Mouse (Mus musculus): ENCODE results near the gene Cd36. TPM values are rescaled to one million over a fixed set of nuclear protein-coding genes. Genes with fewer than 3 reads are reported as not detected.

Cd36 gene
- polyA plus RNA-seq, 1 experiment from 2014 or later = 29.5 TPM

GRCm38 (mm10) chr5:17836408-17836807 is 52.2 kb downstream of the Cd36 start:
- H3K27me3 ChIP-seq = no peaks in the 10 kb centered on the region
- H3K4me2 ChIP-seq = no peak overlapping the region
- no peak overlapping the region for H3K4me3 ChIP-seq (replicated peaks)
- no peak for ATAC-seq (ENCODE audit: insufficient read depth)
- no peaks in the 10 kb centered on the region for H3K4me1 ChIP-seq (replicated peaks)
- WGBS (ENCODE audit: insufficient replicate concordance) = 73% methylated on average over 4 of the region's 4 CpGs
- H3K9me3 ChIP-seq (replicated peaks) = no peaks in the 10 kb centered on the region
- no peak overlapping the region for H3K27ac ChIP-seq (replicated peaks)
- H3K36me3 ChIP-seq (replicated peaks) = no peaks in the 10 kb centered on the region
- H3K9ac ChIP-seq = no peak overlapping the region

GRCm38 (mm10) chr5:17835302-17836097 is 53.1 kb downstream of the Cd36 start:
- Histone ChIP-seq H3K36me3 (replicated peaks) (no peaks in the 10 kb centered on the region), H3K27ac (replicated peaks) (no peak overlapping the region), H3K4me3 (replicated peaks) (no peak overlapping the region), H3K9me3 (replicated peaks) (no peaks in the 10 kb centered on the region), H3K4me1 (replicated peaks) (peaks cover 2% of the 10 kb centered on the region; the same call in 1 of the 2 replicates), H3K4me2 (no peak overlapping the region), H3K9ac (no peak overlapping the region), H3K27me3 (no peaks in the 10 kb centered on the region)
- WGBS (ENCODE audit: insufficient replicate concordance) = 33% methylated on average over 4 of the region's 4 CpGs
- 0 out of 2 replicates have a peak, but pooled peaks have one; percentile 26 for ATAC-seq (ENCODE audit: insufficient read depth)

GRCm38 (mm10) chr5:17833797-17834196 is 54.8 kb downstream of the Cd36 start:
- H3K4me1 ChIP-seq (replicated peaks) = peaks cover 10% of the 10 kb centered on the region; the same call in 1 of the 2 replicates
- no peaks in the 10 kb centered on the region for H3K9me3 ChIP-seq (replicated peaks)
- no peak overlapping the region for H3K4me3 ChIP-seq (replicated peaks)
- H3K36me3 ChIP-seq (replicated peaks) = no peaks in the 10 kb centered on the region
- WGBS (ENCODE audit: insufficient replicate concordance) = 62% methylated on average over 1 of the region's 1 CpGs
- no peak overlapping the region for H3K9ac ChIP-seq
- no peak overlapping the region for H3K4me2 ChIP-seq
- ATAC-seq (ENCODE audit: insufficient read depth) = no peak
- no peak overlapping the region for H3K27ac ChIP-seq (replicated peaks)
- H3K27me3 ChIP-seq = no peaks in the 10 kb centered on the region

- H3K4me1 ChIP-seq (replicated peaks) = peaks cover 13% of the 10 kb centered on the region; the same call in 1 of the 2 replicates
- 61% methylated on average over 2 of the region's 2 CpGs for WGBS (ENCODE audit: insufficient replicate concordance)
- ATAC-seq (ENCODE audit: insufficient read depth) = no peak
- no peaks in the 10 kb centered on the region for H3K36me3 ChIP-seq (replicated peaks)
- H3K4me2 ChIP-seq = 0 out of 2 replicates have a peak overlapping the region, but pooled peaks have one; percentile 13
- no peak overlapping the region for H3K4me3 ChIP-seq (replicated peaks)
- peak overlapping the region; percentile 59 for H3K27ac ChIP-seq (replicated peaks)
- no peak overlapping the region for H3K9ac ChIP-seq
- no peaks in the 10 kb centered on the region for H3K9me3 ChIP-seq (replicated peaks)
- H3K27me3 ChIP-seq = no peaks in the 10 kb centered on the region
Observed at GRCm38 (mm10) chr5:17830536-17830935, 58.1 kb downstream of the Cd36 start.

- peak overlapping the region; percentile 41 for H3K4me2 ChIP-seq
- H3K27ac ChIP-seq (replicated peaks) = peak overlapping the region; percentile 77
Observed at GRCm38 (mm10) chr5:17828713-17829544, 59.7 kb downstream of the Cd36 start.

GRCm38 (mm10) chr5:17821395-17821794 is 67.2 kb downstream of the Cd36 start:
- Histone ChIP-seq H3K4me3 (replicated peaks) (no peak overlapping the region), H3K4me2 (no peak overlapping the region), H3K9me3 (replicated peaks) (no peaks in the 10 kb centered on the region), H3K36me3 (replicated peaks) (no peaks in the 10 kb centered on the region), H3K9ac (no peak overlapping the region), H3K4me1 (replicated peaks) (no peaks in the 10 kb centered on the region), H3K27me3 (no peaks in the 10 kb centered on the region), H3K27ac (replicated peaks) (no peak overlapping the region)
- ATAC-seq (ENCODE audit: insufficient read depth) = no peak
- WGBS (ENCODE audit: insufficient replicate concordance) = 49% methylated on average over 1 of the region's 1 CpGs

More at GRCm38 (mm10) chr5:17828713-17829544, 59.7 kb downstream of the Cd36 start:
- no peaks in the 10 kb centered on the region for H3K36me3 ChIP-seq (replicated peaks)
- peaks cover 13% of the 10 kb centered on the region; the same call in 1 of the 2 replicates for H3K4me1 ChIP-seq (replicated peaks)
- no peak overlapping the region for H3K9ac ChIP-seq
- no peaks in the 10 kb centered on the region for H3K9me3 ChIP-seq (replicated peaks)
- ATAC-seq (ENCODE audit: insufficient read depth) = peak; percentile 96
- WGBS (ENCODE audit: insufficient replicate concordance) = 50% methylated on average over 15 of the region's 15 CpGs
- H3K27me3 ChIP-seq = no peaks in the 10 kb centered on the region
- H3K4me3 ChIP-seq (replicated peaks) = peak overlapping the region; percentile 19

- 65% methylated on average over 2 of the region's 2 CpGs for WGBS (ENCODE audit: insufficient replicate concordance)
- no peaks in the 10 kb centered on the region for H3K4me1 ChIP-seq (replicated peaks)
- no peak overlapping the region for H3K9ac ChIP-seq
- no peak overlapping the region for H3K27ac ChIP-seq (replicated peaks)
- ATAC-seq (ENCODE audit: insufficient read depth) = no peak
- no peaks in the 10 kb centered on the region for H3K27me3 ChIP-seq
- H3K9me3 ChIP-seq (replicated peaks) = no peaks in the 10 kb centered on the region
- no peak overlapping the region for H3K4me2 ChIP-seq
- H3K4me3 ChIP-seq (replicated peaks) = no peak overlapping the region
- H3K36me3 ChIP-seq (replicated peaks) = no peaks in the 10 kb centered on the region
Observed at GRCm38 (mm10) chr5:17820239-17820999, 68.2 kb downstream of the Cd36 start.

GRCm38 (mm10) chr5:17816170-17816569 is 72.4 kb downstream of the Cd36 start:
- ATAC-seq (ENCODE audit: insufficient read depth) = no peak
- H3K4me1 ChIP-seq (replicated peaks) = no peaks in the 10 kb centered on the region
- no peaks in the 10 kb centered on the region for H3K36me3 ChIP-seq (replicated peaks)
- H3K27me3 ChIP-seq = no peaks in the 10 kb centered on the region
- H3K9ac ChIP-seq = no peak overlapping the region
- no peak overlapping the region for H3K4me2 ChIP-seq
- H3K27ac ChIP-seq (replicated peaks) = no peak overlapping the region
- under 1% methylated on average over 2 of the region's 2 CpGs for WGBS (ENCODE audit: insufficient replicate concordance)
- H3K4me3 ChIP-seq (replicated peaks) = no peak overlapping the region
- no peaks in the 10 kb centered on the region for H3K9me3 ChIP-seq (replicated peaks)

GRCm38 (mm10) chr5:17810336-17810735 is 78.3 kb downstream of the Cd36 start:
- WGBS (ENCODE audit: insufficient replicate concordance) = 57% methylated on average over 1 of the region's 1 CpGs
- no peaks in the 10 kb centered on the region for H3K4me1 ChIP-seq (replicated peaks)
- no peaks in the 10 kb centered on the region for H3K27me3 ChIP-seq
- no peak overlapping the region for H3K9ac ChIP-seq
- no peak overlapping the region for H3K4me3 ChIP-seq (replicated peaks)
- no peaks in the 10 kb centered on the region for H3K36me3 ChIP-seq (replicated peaks)
- no peak overlapping the region for H3K4me2 ChIP-seq
- ATAC-seq (ENCODE audit: insufficient read depth) = no peak
- H3K27ac ChIP-seq (replicated peaks) = no peak overlapping the region
- no peaks in the 10 kb centered on the region for H3K9me3 ChIP-seq (replicated peaks)

GRCm38 (mm10) chr5:17806774-17807377 is 81.7 kb downstream of the Cd36 start:
- H3K36me3 ChIP-seq (replicated peaks) = no peaks in the 10 kb centered on the region
- no peak overlapping the region for H3K27ac ChIP-seq (replicated peaks)
- no peak overlapping the region for H3K9ac ChIP-seq
- H3K9me3 ChIP-seq (replicated peaks) = no peaks in the 10 kb centered on the region
- no peak overlapping the region for H3K4me2 ChIP-seq
- 70% methylated on average over 3 of the region's 3 CpGs for WGBS (ENCODE audit: insufficient replicate concordance)
- H3K27me3 ChIP-seq = no peaks in the 10 kb centered on the region
- ATAC-seq (ENCODE audit: insufficient read depth) = no peak
- H3K4me3 ChIP-seq (replicated peaks) = no peak overlapping the region
- H3K4me1 ChIP-seq (replicated peaks) = no peaks in the 10 kb centered on the region
